Comparison of ENCODE assay signal across 8 mouse cellular contexts in the genomic region with DNA sequence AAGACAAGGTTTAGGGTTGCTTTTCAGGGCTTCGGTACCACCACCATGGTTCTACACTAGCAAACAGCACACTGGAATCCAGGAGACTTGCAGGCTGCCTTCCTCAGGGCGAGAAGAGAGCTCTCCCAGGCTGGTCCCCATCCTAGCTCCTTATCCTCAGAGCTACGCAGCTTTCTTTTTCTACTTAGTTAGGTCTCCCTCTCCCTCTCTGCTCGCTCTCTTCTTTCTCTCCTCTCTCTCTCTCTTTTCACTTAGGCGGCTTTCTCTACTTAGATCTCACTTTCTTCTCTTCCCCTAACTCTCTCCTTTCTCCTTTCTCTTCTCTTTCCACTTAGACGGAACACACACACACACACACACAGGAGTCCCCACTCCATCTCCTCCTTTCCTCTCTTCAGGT. TPM values are rescaled to one million over a fixed set of nuclear protein-coding genes. Genes with fewer than 3 reads are reported as not detected.
A peak's percentile ranks its signal among the peaks of the same experiment; 100 is the strongest.
DNase-seq lines count a peak whose midpoint lies in the region; ATAC-seq and TF ChIP-seq lines count a peak whose summit lies in the region.

No protein-coding gene starts in this region.

- no peak overlapping the region for H3K9ac ChIP-seq in forebrain, embryonic 15.5 days (replicated peaks)
- H3K9ac ChIP-seq in liver, embryonic 14.5 days (replicated peaks) = no peak overlapping the region

- peaks cover 12% of the 10 kb centered on the region for H3K27me3 ChIP-seq in forebrain, embryonic 15.5 days
- H3K27me3 ChIP-seq in liver, embryonic 14.5 days (ENCODE audit: control insufficient read depth, insufficient read depth, low read length) = no peaks in the 10 kb centered on the region; the same call in none of the 2 replicates

- peak overlapping the region; percentile 74 for H3K4me3 ChIP-seq in gastrocnemius, adult 2 months
- peak overlapping the region; percentile 35 for H3K4me3 ChIP-seq in forebrain, embryonic 15.5 days
- H3K4me3 ChIP-seq in liver, embryonic 14.5 days (ENCODE audit: insufficient read depth in 1 of 2, low read depth in 2 of 2, low read length in 2 of 2) = peak overlapping the region; percentile 37 to 51

- peaks cover 8% of the 10 kb centered on the region for H3K4me1 ChIP-seq in forebrain, embryonic 15.5 days
- peaks cover 0 to 2% of the 10 kb centered on the region in 2 experiments; a peak in 2 of 4 replicates for H3K4me1 ChIP-seq in liver, embryonic 14.5 days (replicated peaks; ENCODE audit: control insufficient read depth in 2 of 2, insufficient read depth in 2 of 2, low read length in 1 of 2)

- peak overlapping the region; percentile 44 for H3K4me2 ChIP-seq in forebrain, embryonic 15.5 days (replicated peaks)
- peak overlapping the region; percentile 37 for H3K4me2 ChIP-seq in liver, embryonic 14.5 days (ENCODE audit: low read depth)

- intact Hi-C loops in gastrocnemius, adult 2 months (cut with DNase I) = no loop called here

- H3K9me3 ChIP-seq in forebrain, embryonic 15.5 days = no peaks in the 10 kb centered on the region
- no peaks in the 10 kb centered on the region for H3K9me3 ChIP-seq in liver, embryonic 14.5 days (ENCODE audit: control insufficient read depth, low read length)

- TF ChIP-seq EP300 in liver, embryonic 14.5 days (IDR thresholded peaks at IDR 0.05; ENCODE audit: low read depth) = no peak

- no peaks in the 10 kb centered on the region for H3K36me3 ChIP-seq in forebrain, embryonic 15.5 days
- no peaks in the 10 kb centered on the region for H3K36me3 ChIP-seq in liver, embryonic 14.5 days (replicated peaks; ENCODE audit: control insufficient read depth, insufficient read depth, low read depth)

- H3K27ac ChIP-seq in gastrocnemius, adult 2 months = peak overlapping the region; percentile 81
- H3K27ac ChIP-seq in forebrain, embryonic 15.5 days (replicated peaks) = no peak overlapping the region
- H3K27ac ChIP-seq in liver, embryonic 14.5 days = no peak overlapping the region

- 53% methylated on average over 6 of the region's 6 CpGs for WGBS in forebrain, embryonic 15.5 days
- 22% methylated on average over 6 of the region's 6 CpGs for WGBS in liver, embryonic 14.5 days (ENCODE audit: insufficient replicate concordance)

- DNase-seq in gastrocnemius, adult 2 months = no peak
- DNase-seq in gastrocnemius, postnatal 4 days (ENCODE audit: low spot score in 2 of 2) = no peak
- DNase-seq in 3T3-L1 (ENCODE audit: low read depth, low spot score) = peak; percentile 51
- no peak for DNase-seq in liver, embryonic 14.5 days (ENCODE audit: low read depth in 3 of 3, low spot score in 3 of 3)
- DNase-seq in cerebellum, adult 9-11 months = no peak
- DNase-seq in cerebellum, adult 9-10 months = no peak

- ATAC-seq in forebrain, embryonic 15.5 days (replicated peaks) = no peak
- no peak for ATAC-seq in liver, embryonic 14.5 days (ENCODE audit: insufficient read depth)
- no peak for ATAC-seq in inflammation-experienced regulatory T-cells, adult 6 months

- TF ChIP-seq CTCF in gastrocnemius, adult 2 months (IDR thresholded peaks at IDR 0.05) = no peak
- no peak for TF ChIP-seq CTCF in liver, embryonic 14.5 days (IDR thresholded peaks at IDR 0.05; ENCODE audit: low read depth)

RNA-seq across cellular contexts. Expression of gene Lrrc71, which starts 20.0 kb away (rescaled TPM):
- total RNA-seq in gastrocnemius, adult 2 months (2021) = under 1 TPM; 0.06 to 0.28 TPM
- under 1 TPM; 0.39 TPM for total RNA-seq in gastrocnemius, postnatal 4 days (2021)
- 0.61 and 1.2 TPM in 2 replicates for polyA plus RNA-seq in forebrain, embryonic 15.5 days (2015; fragmentation: Nextera tagmentation; extraction: Ambion mirVana)
- polyA plus RNA-seq in liver, embryonic 14.5 days (2012; rRNA removed) = 0.08 and 0.09 TPM in 2 replicates
- polyA plus RNA-seq in liver, embryonic 14.5 days (2014; fragmentation: Nextera tagmentation; extraction: Ambion mirVana) = 0.24 and 0.29 TPM in 2 replicates
- 1 to 10 TPM in 2 of 3 experiments, under 1 TPM in 1; 0.82 to 1.1 (median 1.1) TPM for polyA plus RNA-seq in inflammation-experienced regulatory T-cells, adult 6 months (2017; shearing (Covaris generic))

RNA-seq across cellular contexts. Expression of gene Ntrk1, which starts 26.5 kb away (rescaled TPM):
- total RNA-seq in gastrocnemius, adult 2 months (2021) = not detected
- under 1 TPM; 0.10 to 0.13 TPM for total RNA-seq in gastrocnemius, postnatal 4 days (2021)
- 1.0 and 1.3 TPM in 2 replicates for polyA plus RNA-seq in forebrain, embryonic 15.5 days (2015; fragmentation: Nextera tagmentation; extraction: Ambion mirVana)
- polyA plus RNA-seq in liver, embryonic 14.5 days (2012; rRNA removed) = 0.08 and 0.10 TPM in 2 replicates
- polyA plus RNA-seq in liver, embryonic 14.5 days (2014; fragmentation: Nextera tagmentation; extraction: Ambion mirVana) = 0.04 and 0.14 TPM in 2 replicates
- under 1 TPM in 1 of 3 experiments, not detected in 2; 0.17 TPM for polyA plus RNA-seq in inflammation-experienced regulatory T-cells, adult 6 months (2017; shearing (Covaris generic))

RNA-seq across cellular contexts. Expression of gene Insrr, which starts 28.3 kb away (rescaled TPM):
- total RNA-seq in gastrocnemius, adult 2 months (2021) = not detected
- under 1 TPM; 0.15 to 0.18 TPM for total RNA-seq in gastrocnemius, postnatal 4 days (2021)
- polyA plus RNA-seq in forebrain, embryonic 15.5 days (2015; fragmentation: Nextera tagmentation; extraction: Ambion mirVana) = 0.41 and 0.52 TPM in 2 replicates
- polyA plus RNA-seq in liver, embryonic 14.5 days (2012; rRNA removed) = 0.02 TPM in 2 replicates
- not detected in 2 replicates for polyA plus RNA-seq in liver, embryonic 14.5 days (2014; fragmentation: Nextera tagmentation; extraction: Ambion mirVana)
- polyA plus RNA-seq in inflammation-experienced regulatory T-cells, adult 6 months (2017; shearing (Covaris generic)) = 1 to 10 TPM in 2 of 3 experiments, under 1 TPM in 1; 0.42 to 1.2 (median 1.1) TPM

RNA-seq across cellular contexts. Expression of gene Pear1, which starts 55.7 kb away (rescaled TPM):
- 1 to 10 TPM; 6.3 to 8.4 TPM for total RNA-seq in gastrocnemius, adult 2 months (2021)
- 10 to 100 TPM; 20.8 to 26.2 TPM for total RNA-seq in gastrocnemius, postnatal 4 days (2021)
- polyA plus RNA-seq in forebrain, embryonic 15.5 days (2015; fragmentation: Nextera tagmentation; extraction: Ambion mirVana) = 4.7 and 7.2 TPM in 2 replicates
- polyA plus RNA-seq in liver, embryonic 14.5 days (2012; rRNA removed) = 5.4 and 6.9 TPM in 2 replicates
- 3.8 and 4.5 TPM in 2 replicates for polyA plus RNA-seq in liver, embryonic 14.5 days (2014; fragmentation: Nextera tagmentation; extraction: Ambion mirVana)
- 100 to 1,000 TPM in 1 of 3 experiments, 10 to 100 TPM in 2; 65.9 to 108 (median 76.0) TPM for polyA plus RNA-seq in inflammation-experienced regulatory T-cells, adult 6 months (2017; shearing (Covaris generic))
